ENCODE assay signal across 24 mouse cellular contexts in the genomic region with DNA sequence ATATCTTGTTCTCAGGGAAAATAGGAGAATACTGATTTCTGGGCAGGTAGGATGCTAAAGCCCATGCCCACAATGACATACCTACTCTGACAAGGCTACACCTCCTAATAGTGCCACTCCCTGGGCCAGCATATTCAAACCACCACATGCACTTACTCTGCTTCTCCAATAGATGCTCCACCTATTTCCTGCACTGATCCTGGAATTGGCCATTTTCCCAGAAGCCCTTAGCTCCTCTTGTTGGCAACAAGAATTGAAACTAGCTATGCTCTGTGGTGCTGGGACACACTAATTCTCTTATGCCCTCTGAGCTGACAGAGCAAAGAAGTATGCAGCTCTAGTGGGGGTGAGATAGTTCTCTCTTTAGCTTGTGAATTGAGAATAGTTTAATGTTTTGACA. TPM values are rescaled to one million over a fixed set of nuclear protein-coding genes. Genes with fewer than 3 reads are reported as not detected.
DNase-seq lines count a peak whose midpoint lies in the region; ATAC-seq lines count a peak whose summit lies in the region.
"Had no signal": no experiment of that assay in that cellular context is flagged by ENCODE, and none has a peak within 500 bp of the region (broad histone marks: within the 10 kb centered on the region; RNA-seq: fewer than 3 reads in every experiment).

No protein-coding gene starts in this region.

- H3K9ac ChIP-seq in forebrain, embryonic 14.5 days (ENCODE audit: low read length), result no peak overlapping the region
- no peak overlapping the region for H3K9ac ChIP-seq in forebrain, embryonic 12.5 days
- H3K9ac ChIP-seq: embryonic facial prominence, embryonic 12.5 days; hindbrain, embryonic 15.5 days; intestine, embryonic 15.5 days; limb, embryonic 12.5 days; liver, postnatal 0 days; neural tube, embryonic 12.5 days had no signal

- no peaks in the 10 kb centered on the region for H3K27me3 ChIP-seq in forebrain, embryonic 14.5 days (replicated peaks; ENCODE audit: control insufficient read depth, insufficient read depth, low read length)
- H3K27me3 ChIP-seq in forebrain, embryonic 12.5 days, result no peaks in the 10 kb centered on the region
- H3K27me3 ChIP-seq: embryonic facial prominence, embryonic 12.5 days; hindbrain, embryonic 15.5 days; intestine, embryonic 15.5 days; limb, embryonic 12.5 days; neural tube, embryonic 12.5 days had no signal

- H3K27ac ChIP-seq in forebrain, embryonic 14.5 days (ENCODE audit: low read depth, low read length), result no peak overlapping the region
- no peak overlapping the region for H3K27ac ChIP-seq in forebrain, embryonic 12.5 days
- H3K27ac ChIP-seq: embryonic facial prominence, embryonic 12.5 days; gastrocnemius, adult 2 months; hindbrain, embryonic 15.5 days; intestine, embryonic 15.5 days; kidney, postnatal 0 days; layer of hippocampus, adult 2 months; limb, embryonic 12.5 days; neural tube, embryonic 12.5 days had no signal

- H3K9me3 ChIP-seq in forebrain, embryonic 14.5 days (replicated peaks; ENCODE audit: control insufficient read depth, low read length), result no peaks in the 10 kb centered on the region
- no peaks in the 10 kb centered on the region for H3K9me3 ChIP-seq in forebrain, embryonic 12.5 days
- H3K9me3 ChIP-seq: embryonic facial prominence, embryonic 12.5 days; hindbrain, embryonic 15.5 days; intestine, embryonic 15.5 days; limb, embryonic 12.5 days; neural tube, embryonic 12.5 days had no signal

- H3K4me3 ChIP-seq in forebrain, embryonic 14.5 days (ENCODE audit: low read depth, low read length), result no peak overlapping the region
- H3K4me3 ChIP-seq in forebrain, embryonic 12.5 days (replicated peaks), result no peak overlapping the region
- H3K4me3 ChIP-seq: embryonic facial prominence, embryonic 12.5 days; gastrocnemius, adult 2 months; hindbrain, embryonic 15.5 days; intestine, embryonic 15.5 days; layer of hippocampus, adult 2 months; limb, embryonic 12.5 days; neural tube, embryonic 12.5 days had no signal

- peak; percentile 25 for DNase-seq in forebrain, embryonic 14.5 days (ENCODE audit: low spot score)
- peak; percentile 1 to 3 for DNase-seq in kidney, postnatal 36 days
- DNase-seq in kidney, postnatal 4 days, result no peak
- peak; percentile 36 for DNase-seq in lung, postnatal 10 days
- no peak for DNase-seq in adipocyte (ENCODE audit: low spot score)
- DNase-seq in right cerebral cortex, postnatal 36 days (ENCODE audit: low spot score in 2 of 2), result no peak
- DNase-seq: adrenal gland, adult 2 months; cerebellum, adult 8-10 months; gastrocnemius, adult 2 months; layer of hippocampus, postnatal 36 days; liver, postnatal 0 days; midbrain, embryonic 14.5 days; right cerebral cortex, postnatal 14 days; spleen, adult 18-20 months had no signal

- no peak overlapping the region for H3K4me2 ChIP-seq in forebrain, embryonic 14.5 days (ENCODE audit: low read length)
- no peak overlapping the region for H3K4me2 ChIP-seq in forebrain, embryonic 12.5 days
- H3K4me2 ChIP-seq: embryonic facial prominence, embryonic 12.5 days; hindbrain, embryonic 15.5 days; intestine, embryonic 15.5 days; limb, embryonic 12.5 days; liver, embryonic 11.5 days; neural tube, embryonic 12.5 days had no signal

- H3K36me3 ChIP-seq in forebrain, embryonic 14.5 days (ENCODE audit: control insufficient read depth, insufficient read depth, low read length), result no peaks in the 10 kb centered on the region
- no peaks in the 10 kb centered on the region for H3K36me3 ChIP-seq in forebrain, embryonic 12.5 days (replicated peaks)
- H3K36me3 ChIP-seq: embryonic facial prominence, embryonic 12.5 days; hindbrain, embryonic 15.5 days; intestine, embryonic 15.5 days; limb, embryonic 12.5 days; neural tube, embryonic 12.5 days had no signal

- H3K4me1 ChIP-seq in forebrain, embryonic 14.5 days (ENCODE audit: control insufficient read depth, insufficient read depth, low read length), result no peaks in the 10 kb centered on the region
- H3K4me1 ChIP-seq in forebrain, embryonic 12.5 days, result no peaks in the 10 kb centered on the region
- H3K4me1 ChIP-seq: embryonic facial prominence, embryonic 12.5 days; intestine, embryonic 15.5 days; limb, embryonic 12.5 days; neural tube, embryonic 12.5 days had no signal

- ATAC-seq in forebrain, embryonic 14.5 days, result no peak
- no peak for ATAC-seq in forebrain, embryonic 12.5 days (ENCODE audit: low FRiP score)
- ATAC-seq: intestine, embryonic 15.5 days; liver, postnatal 0 days; Patski had no signal

RNA-seq across cellular contexts. Expression of a gene that starts 44.8 kb away (rescaled TPM):
- polyA plus RNA-seq in forebrain, embryonic 14.5 days (2014; fragmentation: Nextera tagmentation; extraction: Ambion mirVana), result 10.7 and 12.7 TPM in 2 replicates
- 9.9 and 10.4 TPM in 2 replicates for polyA plus RNA-seq in forebrain, embryonic 12.5 days (2016; fragmentation: Nextera tagmentation; extraction: Ambion mirVana)

RNA-seq across cellular contexts. Expression of a gene that starts 44.8 kb away (rescaled TPM):
- 18.9 and 19.2 TPM in 2 replicates for polyA plus RNA-seq in forebrain, embryonic 14.5 days (2014; fragmentation: Nextera tagmentation; extraction: Ambion mirVana)
- polyA plus RNA-seq in forebrain, embryonic 12.5 days (2016; fragmentation: Nextera tagmentation; extraction: Ambion mirVana), result 20.9 and 21.2 TPM in 2 replicates

Comparison
In these comparisons a context has a peak if more than half of its experiments do, and no peak if none do; other contexts are left out.
1. DNase-seq: peak in forebrain, embryonic 14.5 days (single experiment), kidney, postnatal 36 days (2 of 2) and lung, postnatal 10 days (single experiment); none in kidney, postnatal 4 days (0 of 2), adipocyte (single experiment) and right cerebral cortex, postnatal 36 days (0 of 2).